Mouse (Mus musculus) neural tube, embryonic 10.5 days (tissue): ENCODE results near the gene Polq.

Source experiments
- DNase-seq: peaks from one replicate; pipeline ENCODE4 v3.0.0-alpha.2; 2017; ENCODE audit warnings: low spot score; ENCODE audit errors: extremely low spot score

Gene Polq

GRCm38 (mm10) chr16:37011061-37011921 is at the start of gene Polq:
Polq (plus strand) TSS chr16:37011786.
- peak; percentile 91 for DNase-seq

- no peak for DNase-seq
Observed at GRCm38 (mm10) chr16:36963415-36963814, 48.2 kb upstream of the Polq start.

- no peak for DNase-seq
Observed at GRCm38 (mm10) chr16:36979127-36979526, 32.5 kb upstream of the Polq start.

GRCm38 (mm10) chr16:36983796-36984195 is 27.8 kb upstream of the Polq start:
- DNase-seq: no peak

GRCm38 (mm10) chr16:36985636-36986042 is 25.9 kb upstream of the Polq start:
- no peak for DNase-seq

GRCm38 (mm10) chr16:36987399-36987798 is 24.2 kb upstream of the Polq start:
- DNase-seq: no peak

- DNase-seq: no peak
Observed at GRCm38 (mm10) chr16:36988066-36988465, 23.5 kb upstream of the Polq start.

- no peak for DNase-seq
Observed at GRCm38 (mm10) chr16:36989493-36989892, 22.1 kb upstream of the Polq start.

GRCm38 (mm10) chr16:36989999-36990625 is 21.5 kb upstream of the Polq start, which contains the start of gene Fbxo40:
Fbxo40 (minus strand) TSS chr16:36990467.
- peak; percentile 17 for DNase-seq

- DNase-seq: no peak
Observed at GRCm38 (mm10) chr16:36997650-36998049, 13.9 kb upstream of the Polq start.

GRCm38 (mm10) chr16:36999366-36999972 is 12.1 kb upstream of the Polq start:
- no peak for DNase-seq

- DNase-seq: no peak
Observed at GRCm38 (mm10) chr16:37009262-37009661, 2.3 kb upstream of the Polq start.

GRCm38 (mm10) chr16:37010370-37010769 is 1.2 kb upstream of the Polq start:
- DNase-seq: peak; percentile 20

- no peak for DNase-seq
Observed at GRCm38 (mm10) chr16:37011922-37012289, 320 bp downstream of the Polq start.

- DNase-seq: no peak
Observed at GRCm38 (mm10) chr16:37012336-37012735, 750 bp downstream of the Polq start.

GRCm38 (mm10) chr16:37027581-37027980 is 16.0 kb downstream of the Polq start:
- DNase-seq: no peak

GRCm38 (mm10) chr16:37031996-37032395 is 20.4 kb downstream of the Polq start:
- no peak for DNase-seq

- no peak for DNase-seq
Observed at GRCm38 (mm10) chr16:37034751-37035150, 23.2 kb downstream of the Polq start.

- DNase-seq: no peak
Observed at GRCm38 (mm10) chr16:37059631-37060030, 48.0 kb downstream of the Polq start.

- DNase-seq: no peak
Observed at GRCm38 (mm10) chr16:37061261-37061660, 49.7 kb downstream of the Polq start.

GRCm38 (mm10) chr16:37072354-37072753 is 60.8 kb downstream of the Polq start:
- no peak for DNase-seq

- DNase-seq: no peak
Observed at GRCm38 (mm10) chr16:37089648-37090047, 78.1 kb downstream of the Polq start.
